Mouse (Mus musculus) spleen, embryonic (tissue): ENCODE data around the gene Pan3.

ENCODE experiments used
- CTCF ChIA-PET: fragments of 350-600 bp; sonication (Branson Sonifier 250); formaldehyde crosslinking; loops from one replicate; lab custom pipeline; 2022; lab: Charles Lee

The Pan3 gene

GRCm38 (mm10) chr5:147429535-147430305 lies at the start of gene Pan3:
TSS of gene Pan3 (plus strand) at chr5:147430161.
- CTCF ChIA-PET, result interaction anchor here (0.6 to 0.7 kb wide), 3 partner anchors 92 to 202 kb away, joined by 4 to 8 read pairs (median 7); no protein-coding TSS in a partner anchor

GRCm38 (mm10) chr5:147381396-147381795 lies 48.6 kb upstream of the Pan3 start:
- CTCF ChIA-PET, result no interaction called here

- CTCF ChIA-PET, result no interaction called here
These were observed 43.1 kb upstream of the Pan3 start for GRCm38 (mm10) chr5:147386865-147387264.

- CTCF ChIA-PET, result no interaction called here
These were observed 41.5 kb upstream of the Pan3 start for GRCm38 (mm10) chr5:147388376-147389008.

GRCm38 (mm10) chr5:147389052-147389451 lies 40.9 kb upstream of the Pan3 start:
- CTCF ChIA-PET, result no interaction called here

GRCm38 (mm10) chr5:147390772-147391171 lies 39.2 kb upstream of the Pan3 start:
- CTCF ChIA-PET, result no interaction called here

GRCm38 (mm10) chr5:147392667-147393213 lies 37.2 kb upstream of the Pan3 start:
- CTCF ChIA-PET, result no interaction called here

- CTCF ChIA-PET, result no interaction called here
These were observed 34.9 kb upstream of the Pan3 start for GRCm38 (mm10) chr5:147395050-147395449.

GRCm38 (mm10) chr5:147399843-147400504 lies 30.0 kb upstream of the Pan3 start, which contains the start of gene Flt3:
TSS of gene Flt3 (minus strand) at chr5:147400489.
- CTCF ChIA-PET, result no interaction called here

GRCm38 (mm10) chr5:147400505-147400979 lies 29.4 kb upstream of the Pan3 start:
- CTCF ChIA-PET, result no interaction called here

GRCm38 (mm10) chr5:147401024-147401423 lies 28.9 kb upstream of the Pan3 start:
- CTCF ChIA-PET, result no interaction called here

GRCm38 (mm10) chr5:147402505-147402904 lies 27.5 kb upstream of the Pan3 start:
- CTCF ChIA-PET, result interaction anchor here (1.2 kb wide), 1 partner anchor 15 kb away, joined by 3 read pairs; no protein-coding TSS in a partner anchor

- CTCF ChIA-PET, result no interaction called here
These were observed 23.8 kb upstream of the Pan3 start for GRCm38 (mm10) chr5:147406135-147406534.

- CTCF ChIA-PET, result interaction anchor here (0.5 to 0.6 kb wide), 2 partner anchors 13 to 488 kb away, joined by 5 to 10 read pairs; no protein-coding TSS in a partner anchor
These were observed 21.2 kb upstream of the Pan3 start for GRCm38 (mm10) chr5:147408731-147409130.

GRCm38 (mm10) chr5:147410585-147410984 lies 19.4 kb upstream of the Pan3 start:
- CTCF ChIA-PET, result no interaction called here

GRCm38 (mm10) chr5:147417986-147418385 lies 12.0 kb upstream of the Pan3 start:
- CTCF ChIA-PET, result interaction anchor here (0.7 to 1.5 kb wide), 2 partner anchors 16 to 111 kb away, joined by 3 to 7 read pairs; no protein-coding TSS in a partner anchor

GRCm38 (mm10) chr5:147418394-147419121 lies 11.4 kb upstream of the Pan3 start:
- CTCF ChIA-PET, result interaction anchor here (0.6 to 1.5 kb wide), 3 partner anchors 13 to 110 kb away, joined by 3 to 19 read pairs (median 7); no protein-coding TSS in a partner anchor

- CTCF ChIA-PET, result interaction anchor here (0.6 to 0.7 kb wide), 2 partner anchors 85 to 510 kb away, joined by 6 read pairs; no protein-coding TSS in a partner anchor
These were observed 6.3 kb upstream of the Pan3 start for GRCm38 (mm10) chr5:147423612-147424011.

- CTCF ChIA-PET, result interaction anchor here (0.5 kb wide), 1 partner anchor 972 kb away, joined by 3 read pairs; no protein-coding TSS in a partner anchor
These were observed 3.7 kb upstream of the Pan3 start for GRCm38 (mm10) chr5:147426048-147426805.
